Mouse (Mus musculus): ENCODE measurements at regions not wholly inside any gene's neighbourhood (a gene's known extent, or its start where the extent isn't known, plus 50 kb on each side); places are given as distances from the start of the nearest gene placed in this dataset.

GRCm38 (mm10) chr9:73331066-73331465 is 217.8 kb downstream of the Rsl24d1 start:
- no peak for DNase-seq (ENCODE audit: low read depth)

- no peak for DNase-seq (ENCODE audit: low read depth)
Measured at GRCm38 (mm10) chr9:73336039-73336438, 222.8 kb downstream of the Rsl24d1 start.

GRCm38 (mm10) chr9:73337045-73337740 is 224.0 kb downstream of the Rsl24d1 start:
- DNase-seq (ENCODE audit: low read depth): no peak

GRCm38 (mm10) chr9:73355876-73356275 is 242.7 kb downstream of the Rsl24d1 start:
- peak; percentile 11 for DNase-seq (ENCODE audit: low read depth)

- DNase-seq (ENCODE audit: low read depth): no peak
Measured at GRCm38 (mm10) chr9:73358968-73359367, 245.7 kb downstream of the Rsl24d1 start.

- no peak for DNase-seq (ENCODE audit: low read depth)
Measured at GRCm38 (mm10) chr9:73380768-73381167, 267.5 kb downstream of the Rsl24d1 start.

GRCm38 (mm10) chr9:73392036-73392435 is 278.8 kb downstream of the Rsl24d1 start:
- DNase-seq (ENCODE audit: low read depth): no peak

GRCm38 (mm10) chr9:73413367-73413930 is 300.2 kb downstream of the Rsl24d1 start:
- no peak for DNase-seq (ENCODE audit: low read depth)

GRCm38 (mm10) chr9:73416084-73416777 is 303.0 kb downstream of the Rsl24d1 start:
- DNase-seq (ENCODE audit: low read depth): peak; percentile 4
